Mouse (Mus musculus) 416B (cell line): Measurements from ENCODE around the gene Tchp.

Experiments
- DNase-seq: peaks from one replicate; pipeline ENCODE4 v3.0.0; 2011; ENCODE audit warnings: low read depth

Gene Tchp

GRCm38 (mm10) chr5:114696939-114697338, 10.6 kb upstream of the Tchp start:
- no peak for DNase-seq

GRCm38 (mm10) chr5:114698044-114698746, 9.4 kb upstream of the Tchp start:
- no peak for DNase-seq

GRCm38 (mm10) chr5:114699015-114699414, 8.5 kb upstream of the Tchp start:
- DNase-seq: no peak

DNA sequence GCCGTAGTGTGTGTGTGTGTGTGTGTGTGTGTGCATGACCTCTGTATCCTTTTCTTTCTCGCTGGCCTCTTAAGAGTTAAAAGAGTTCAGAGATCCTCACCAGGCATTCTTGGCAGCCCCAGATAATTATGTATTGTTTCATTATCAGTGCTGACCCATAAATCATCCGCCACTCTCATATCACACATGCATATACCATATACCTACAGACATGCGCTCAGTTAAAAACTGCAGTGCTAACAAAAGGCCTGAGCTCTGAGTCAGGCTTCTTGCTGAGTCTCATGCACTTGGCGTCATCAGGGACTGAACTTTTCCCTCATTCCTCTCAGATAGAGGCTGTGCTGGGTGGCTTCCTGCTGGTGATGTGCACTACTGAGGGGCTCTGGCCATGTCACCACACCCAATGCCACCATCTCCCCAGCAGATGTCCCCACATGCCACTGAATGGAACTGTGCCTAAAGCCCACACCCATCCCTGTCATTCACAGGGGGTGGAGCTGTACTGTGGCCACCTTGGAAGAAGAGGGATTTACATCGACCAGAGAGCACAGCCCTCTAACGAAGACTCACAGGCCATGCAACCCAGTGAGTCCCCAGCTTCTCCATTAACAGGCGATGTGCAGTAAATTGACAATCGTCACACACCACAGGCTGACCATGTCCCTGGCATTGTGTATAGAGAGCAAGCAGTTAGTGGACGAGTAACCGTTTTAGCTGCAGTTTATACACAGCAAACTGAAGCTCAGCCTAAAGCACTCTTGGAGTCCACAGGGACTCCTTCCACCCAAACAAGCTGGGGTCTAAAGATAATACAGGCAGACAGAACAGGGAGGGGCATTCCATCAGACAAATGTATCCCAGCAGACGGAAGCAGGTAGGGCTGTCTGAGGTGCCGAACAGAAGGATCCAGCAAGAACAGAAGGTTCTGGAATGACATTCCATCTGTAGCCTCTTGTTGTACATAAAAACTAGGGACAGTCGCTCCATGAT, 4.9 kb upstream of the Tchp start:
- peak; percentile 70 for DNase-seq

GRCm38 (mm10) chr5:114708491-114708890, 931 bp downstream of the Tchp start:
- DNase-seq: no peak

- no peak for DNase-seq
Observed at GRCm38 (mm10) chr5:114709357-114709756, 1.8 kb downstream of the Tchp start.

- DNase-seq: no peak
Observed at GRCm38 (mm10) chr5:114714551-114714950, 7.0 kb downstream of the Tchp start.

- DNase-seq: no peak
Observed at GRCm38 (mm10) chr5:114717292-114717691, 9.7 kb downstream of the Tchp start.

GRCm38 (mm10) chr5:114717937-114718336, 10.4 kb downstream of the Tchp start:
- DNase-seq: no peak

DNA sequence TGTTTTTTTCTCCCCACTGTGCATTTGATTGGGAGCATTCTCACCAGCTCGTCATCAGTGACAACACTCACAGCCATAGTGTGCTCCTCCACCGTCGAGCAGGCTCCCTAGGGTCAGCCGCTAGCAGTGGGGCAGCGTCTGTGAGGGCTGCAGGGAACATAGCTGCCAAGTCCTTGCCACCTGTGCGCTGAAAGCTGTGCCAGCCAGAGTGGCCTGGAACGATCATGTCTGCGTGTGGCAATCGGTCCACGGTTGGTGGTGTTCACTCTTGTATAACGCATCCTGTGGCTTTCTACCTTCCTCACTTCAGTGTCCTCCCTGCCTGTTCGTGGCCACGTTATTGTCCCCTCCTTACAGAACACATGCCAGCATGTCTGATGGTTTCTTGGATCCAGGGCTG, 10.9 kb downstream of the Tchp start:
- no peak for DNase-seq

- DNase-seq: no peak
Observed at GRCm38 (mm10) chr5:114719003-114719927, 11.7 kb downstream of the Tchp start.

- no peak for DNase-seq
Observed at GRCm38 (mm10) chr5:114719928-114720270, 12.3 kb downstream of the Tchp start.

DNA sequence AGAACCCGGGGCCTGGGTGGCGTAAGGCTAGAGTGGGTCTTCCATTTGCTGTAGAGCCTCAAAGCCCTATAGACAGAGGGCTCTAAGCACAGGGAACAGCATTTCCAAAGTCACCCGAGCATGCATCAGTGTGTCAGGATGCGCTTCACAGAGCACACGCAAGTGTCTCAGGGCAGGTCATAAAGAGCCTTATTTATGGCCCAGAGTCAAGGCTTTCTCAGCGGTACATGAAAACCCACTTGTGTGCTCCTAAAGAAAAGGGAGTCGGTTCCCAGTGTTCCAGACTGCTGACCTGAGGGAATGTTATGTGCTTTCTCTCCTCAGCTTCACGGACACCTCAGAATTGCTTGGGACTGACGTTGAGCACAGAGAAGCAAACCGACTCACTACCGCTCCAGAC, 13.2 kb downstream of the Tchp start:
- DNase-seq: no peak

- no peak for DNase-seq
Observed at GRCm38 (mm10) chr5:114721969-114722368, 14.4 kb downstream of the Tchp start.

DNA sequence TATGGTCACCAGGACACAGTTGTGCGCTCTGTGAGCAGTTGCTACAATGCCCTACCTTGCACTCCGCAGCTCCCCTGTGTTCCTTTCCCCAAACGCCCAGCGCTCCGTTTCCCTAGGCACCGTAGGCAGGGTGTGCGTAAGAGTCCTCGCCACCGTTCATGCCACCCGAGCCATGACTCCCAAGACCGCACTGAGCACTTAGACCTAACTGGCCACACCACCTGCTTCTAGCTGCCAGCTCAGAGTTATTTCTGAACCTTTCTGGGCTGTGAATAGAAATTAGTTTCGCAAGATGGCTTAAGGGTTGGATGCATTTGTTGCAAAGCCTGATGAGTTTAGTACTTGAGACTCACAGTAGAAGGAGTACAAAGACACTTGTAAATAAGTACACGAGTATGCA, 15.3 kb downstream of the Tchp start:
- DNase-seq: no peak

GRCm38 (mm10) chr5:114728160-114728559, 20.6 kb downstream of the Tchp start:
- DNase-seq: no peak

GRCm38 (mm10) chr5:114730129-114730528, 22.6 kb downstream of the Tchp start:
- no peak for DNase-seq

DNA sequence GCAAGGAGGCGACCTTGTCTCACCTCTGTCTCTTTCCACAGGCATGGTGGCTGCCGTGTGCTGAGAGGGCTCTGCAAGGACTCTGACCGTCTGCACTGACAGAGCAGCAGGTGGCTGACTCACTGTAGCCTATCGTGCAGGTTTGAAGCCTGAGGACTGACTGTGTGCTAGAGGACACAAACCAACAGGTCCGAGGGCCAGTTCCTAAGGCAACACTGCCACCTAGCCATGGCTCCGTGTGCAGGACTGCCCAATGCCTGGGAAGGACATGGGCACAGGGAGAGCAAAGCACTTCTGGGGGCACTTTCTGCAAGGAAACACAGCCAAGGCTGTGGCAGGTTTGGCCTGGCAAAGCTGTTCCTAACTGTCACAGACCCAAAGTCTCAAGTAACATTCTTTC, 23.9 kb downstream of the Tchp start:
- DNase-seq: no peak

DNA sequence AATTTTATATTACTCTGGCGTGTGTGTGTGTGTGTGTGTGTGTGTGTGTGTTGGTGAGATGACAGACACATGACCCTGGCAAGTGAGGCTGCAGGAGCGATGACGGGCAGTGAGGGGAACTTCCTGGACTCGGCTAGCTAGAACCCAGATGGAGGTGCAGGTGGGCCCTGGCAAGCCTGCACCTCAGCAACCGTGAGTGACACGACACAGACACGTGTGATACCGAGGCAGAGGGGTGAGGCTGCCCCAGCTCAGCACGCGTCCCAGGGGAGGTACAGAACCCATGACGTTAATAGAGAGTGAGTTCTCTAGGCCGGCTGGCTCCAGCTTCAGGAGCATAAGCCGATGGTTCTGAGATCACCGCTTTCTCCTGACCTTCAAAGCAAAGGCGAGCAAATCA, 24.4 kb downstream of the Tchp start:
- no peak for DNase-seq

- no peak for DNase-seq
Observed at GRCm38 (mm10) chr5:114733606-114734005, 26.0 kb downstream of the Tchp start.

- no peak for DNase-seq
Observed at GRCm38 (mm10) chr5:114737090-114737887, 29.7 kb downstream of the Tchp start.
